8 mouse cellular contexts compared by ENCODE assay signal in the genomic region with DNA sequence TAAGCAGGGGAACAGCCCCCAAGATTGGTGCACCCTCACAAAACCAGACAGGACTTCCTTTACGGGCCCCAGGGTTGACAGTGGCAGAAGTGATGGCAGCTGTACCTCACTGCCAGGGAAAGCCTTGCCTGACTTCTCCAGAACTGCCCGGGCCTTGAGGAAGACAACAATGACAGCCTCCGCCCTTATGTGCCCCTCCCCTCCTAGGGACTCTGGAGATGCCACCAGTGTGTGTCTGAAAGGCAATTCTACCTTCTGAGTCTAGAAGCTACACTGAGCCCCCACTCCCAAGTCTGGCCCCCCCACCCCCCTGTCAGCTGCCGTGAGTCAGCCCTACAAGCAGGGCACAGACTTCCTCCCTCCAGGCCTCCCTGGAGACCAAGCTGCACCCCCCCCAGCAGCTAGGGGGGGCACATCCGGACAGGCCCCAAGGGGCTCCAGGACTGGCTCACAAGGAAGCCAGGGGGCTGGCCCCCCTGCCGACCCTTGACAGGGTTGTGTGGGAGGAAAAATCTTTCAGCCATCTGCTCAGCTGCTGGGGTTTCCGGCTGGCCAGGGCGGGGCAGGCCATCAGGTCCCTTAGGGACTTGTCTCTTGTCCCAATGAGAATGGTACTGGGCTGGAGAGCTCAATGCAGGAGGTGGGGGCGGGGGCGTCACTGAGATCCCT. TPM values are rescaled to one million over a fixed set of nuclear protein-coding genes. Genes with fewer than 3 reads are reported as not detected.
DNase-seq lines count a peak whose midpoint lies in the region; ATAC-seq and TF ChIP-seq lines count a peak whose summit lies in the region.

No protein-coding gene starts in this region.

- H3K4me2 ChIP-seq in forebrain, embryonic 13.5 days = 0 out of 2 replicates have a peak overlapping the region, but pooled peaks have one; percentile 1
- no peak overlapping the region for H3K4me2 ChIP-seq in forebrain, embryonic 15.5 days (replicated peaks)
- H3K4me2 ChIP-seq in hindbrain, postnatal 0 days (ENCODE audit: low read depth, low read length) = peak overlapping the region; percentile 18
- peak overlapping the region; percentile 98 for H3K4me2 ChIP-seq in liver, embryonic 13.5 days

- no peaks in the 10 kb centered on the region for H3K36me3 ChIP-seq in forebrain, embryonic 13.5 days (ENCODE audit: poor library complexity, severe bottlenecking)
- no peaks in the 10 kb centered on the region for H3K36me3 ChIP-seq in forebrain, embryonic 15.5 days
- no peaks in the 10 kb centered on the region for H3K36me3 ChIP-seq in hindbrain, postnatal 0 days (ENCODE audit: insufficient read depth, low read length)
- peaks cover 10% of the 10 kb centered on the region for H3K36me3 ChIP-seq in liver, embryonic 13.5 days

- peaks cover 61% of the 10 kb centered on the region for H3K27me3 ChIP-seq in forebrain, embryonic 13.5 days
- peaks cover 21% of the 10 kb centered on the region for H3K27me3 ChIP-seq in forebrain, embryonic 15.5 days
- H3K27me3 ChIP-seq in hindbrain, postnatal 0 days (ENCODE audit: insufficient read depth, low read length) = no peaks in the 10 kb centered on the region
- peaks cover 10% of the 10 kb centered on the region for H3K27me3 ChIP-seq in liver, embryonic 13.5 days

- 69% methylated on average over 10 of the region's 10 CpGs for WGBS in forebrain, embryonic 13.5 days
- 62% methylated on average over 10 of the region's 10 CpGs for WGBS in forebrain, embryonic 15.5 days
- 42% methylated on average over 10 of the region's 10 CpGs for WGBS in hindbrain, postnatal 0 days
- 23% methylated on average over 10 of the region's 10 CpGs for WGBS in liver, embryonic 13.5 days (ENCODE audit: insufficient replicate concordance)

- no peak overlapping the region for H3K27ac ChIP-seq in forebrain, embryonic 13.5 days
- H3K27ac ChIP-seq in forebrain, embryonic 15.5 days (replicated peaks) = no peak overlapping the region
- no peak overlapping the region for H3K27ac ChIP-seq in hindbrain, postnatal 0 days
- peak overlapping the region; percentile 90 for H3K27ac ChIP-seq in liver, embryonic 13.5 days

- intact Hi-C loops in left cerebral cortex, postnatal 14 days (cut with DNase I) = no loop called here

- H3K4me3 ChIP-seq in forebrain, embryonic 13.5 days = no peak overlapping the region
- no peak overlapping the region for H3K4me3 ChIP-seq in forebrain, embryonic 15.5 days
- no peak overlapping the region for H3K4me3 ChIP-seq in hindbrain, postnatal 0 days (ENCODE audit: low read length)
- peak overlapping the region; percentile 88 for H3K4me3 ChIP-seq in liver, embryonic 13.5 days (replicated peaks)

- H3K9me3 ChIP-seq in forebrain, embryonic 13.5 days (replicated peaks) = no peaks in the 10 kb centered on the region
- H3K9me3 ChIP-seq in forebrain, embryonic 15.5 days = no peaks in the 10 kb centered on the region
- no peaks in the 10 kb centered on the region for H3K9me3 ChIP-seq in hindbrain, postnatal 0 days (ENCODE audit: low read length)
- no peaks in the 10 kb centered on the region for H3K9me3 ChIP-seq in liver, embryonic 13.5 days (replicated peaks)

- no peak for TF ChIP-seq CTCF in hindbrain, postnatal 0 days (IDR thresholded peaks at IDR 0.05; ENCODE audit: low read depth)

- no peak for ATAC-seq in forebrain, embryonic 13.5 days
- ATAC-seq in forebrain, embryonic 15.5 days (replicated peaks) = no peak
- no peak for ATAC-seq in hindbrain, postnatal 0 days
- no peak for ATAC-seq in liver, embryonic 13.5 days (ENCODE audit: low read depth)

- peaks cover 44% of the 10 kb centered on the region for H3K4me1 ChIP-seq in forebrain, embryonic 13.5 days
- H3K4me1 ChIP-seq in forebrain, embryonic 15.5 days = peaks cover 47% of the 10 kb centered on the region
- H3K4me1 ChIP-seq in hindbrain, postnatal 0 days (ENCODE audit: insufficient read depth, low read length) = peaks cover 33% of the 10 kb centered on the region
- H3K4me1 ChIP-seq in liver, embryonic 13.5 days (replicated peaks) = peaks cover 82% of the 10 kb centered on the region

- DNase-seq in gastrocnemius, adult 18-20 months (ENCODE audit: low spot score) = peak; percentile 55
- no peak for DNase-seq in hindbrain, postnatal 0 days (ENCODE audit: low spot score)
- no peak for DNase-seq in liver, embryonic 13.5 days
- peak; percentile 50 for DNase-seq in retina, postnatal 1 day
- no peak for DNase-seq in layer of hippocampus, adult 8-10 months (ENCODE audit: low spot score in 2 of 2)
- DNase-seq in left cerebral cortex, postnatal 14 days (ENCODE audit: low spot score in 2 of 2) = no peak

- H3K9ac ChIP-seq in forebrain, embryonic 13.5 days = no peak overlapping the region
- H3K9ac ChIP-seq in forebrain, embryonic 15.5 days (replicated peaks) = no peak overlapping the region
- H3K9ac ChIP-seq in hindbrain, postnatal 0 days (replicated peaks; ENCODE audit: low read length) = no peak overlapping the region
- H3K9ac ChIP-seq in liver, embryonic 13.5 days = 0 out of 2 replicates have a peak overlapping the region, but pooled peaks have one; percentile 89

RNA-seq across cellular contexts. Expression of a gene that starts 3.7 kb away (rescaled TPM):
- polyA plus RNA-seq in forebrain, embryonic 13.5 days (2015; fragmentation: Nextera tagmentation; extraction: Ambion mirVana) = 4.7 and 4.8 TPM in 2 replicates
- 5.9 and 6.7 TPM in 2 replicates for polyA plus RNA-seq in forebrain, embryonic 15.5 days (2015; fragmentation: Nextera tagmentation; extraction: Ambion mirVana)
- total RNA-seq in gastrocnemius, adult 18-20 months (2021) = 10 to 100 TPM; 11.4 to 13.0 TPM
- total RNA-seq in hindbrain, postnatal 0 days (2014; rRNA removed) = 24.7 and 31.0 TPM in 2 replicates
- 6.5 and 6.6 TPM in 2 replicates for polyA plus RNA-seq in hindbrain, postnatal 0 days (2015; fragmentation: Nextera tagmentation; extraction: Ambion mirVana)
- polyA plus RNA-seq in liver, embryonic 13.5 days (2015; fragmentation: Nextera tagmentation; extraction: Ambion mirVana) = 6.1 TPM in 2 replicates
- total RNA-seq in layer of hippocampus, adult 8-10 months (2022) = 10 to 100 TPM; 19.6 to 21.6 (median 20.4) TPM
- 10 to 100 TPM; 20.3 to 20.4 TPM for total RNA-seq in left cerebral cortex, postnatal 14 days (2021)

RNA-seq across cellular contexts. Expression of a gene that starts 15.1 kb away (rescaled TPM):
- 46.8 and 50.7 TPM in 2 replicates for polyA plus RNA-seq in forebrain, embryonic 13.5 days (2015; fragmentation: Nextera tagmentation; extraction: Ambion mirVana)
- 58.9 and 59.3 TPM in 2 replicates for polyA plus RNA-seq in forebrain, embryonic 15.5 days (2015; fragmentation: Nextera tagmentation; extraction: Ambion mirVana)
- total RNA-seq in gastrocnemius, adult 18-20 months (2021) = 1 to 10 TPM; 4.4 to 5.7 TPM
- 48.9 and 52.5 TPM in 2 replicates for total RNA-seq in hindbrain, postnatal 0 days (2014; rRNA removed)
- 28.0 and 28.3 TPM in 2 replicates for polyA plus RNA-seq in hindbrain, postnatal 0 days (2015; fragmentation: Nextera tagmentation; extraction: Ambion mirVana)
- 3.7 and 4.0 TPM in 2 replicates for polyA plus RNA-seq in liver, embryonic 13.5 days (2015; fragmentation: Nextera tagmentation; extraction: Ambion mirVana)
- total RNA-seq in layer of hippocampus, adult 8-10 months (2022) = 1 to 10 TPM; 8.7 to 9.8 (median 9.0) TPM
- total RNA-seq in left cerebral cortex, postnatal 14 days (2021) = 10 to 100 TPM; 10.3 to 12.6 TPM

Comparison
In these comparisons a context has a peak if more than half of its experiments do, and no peak if none do; other contexts are left out.
1. DNase-seq: peak in gastrocnemius, adult 18-20 months (single experiment) and retina, postnatal 1 day (single experiment); none in hindbrain, postnatal 0 days (single experiment), liver, embryonic 13.5 days (single experiment), layer of hippocampus, adult 8-10 months (0 of 2) and left cerebral cortex, postnatal 14 days (0 of 2).